ENCODE assay signal across 20 mouse cellular contexts in the genomic region with DNA sequence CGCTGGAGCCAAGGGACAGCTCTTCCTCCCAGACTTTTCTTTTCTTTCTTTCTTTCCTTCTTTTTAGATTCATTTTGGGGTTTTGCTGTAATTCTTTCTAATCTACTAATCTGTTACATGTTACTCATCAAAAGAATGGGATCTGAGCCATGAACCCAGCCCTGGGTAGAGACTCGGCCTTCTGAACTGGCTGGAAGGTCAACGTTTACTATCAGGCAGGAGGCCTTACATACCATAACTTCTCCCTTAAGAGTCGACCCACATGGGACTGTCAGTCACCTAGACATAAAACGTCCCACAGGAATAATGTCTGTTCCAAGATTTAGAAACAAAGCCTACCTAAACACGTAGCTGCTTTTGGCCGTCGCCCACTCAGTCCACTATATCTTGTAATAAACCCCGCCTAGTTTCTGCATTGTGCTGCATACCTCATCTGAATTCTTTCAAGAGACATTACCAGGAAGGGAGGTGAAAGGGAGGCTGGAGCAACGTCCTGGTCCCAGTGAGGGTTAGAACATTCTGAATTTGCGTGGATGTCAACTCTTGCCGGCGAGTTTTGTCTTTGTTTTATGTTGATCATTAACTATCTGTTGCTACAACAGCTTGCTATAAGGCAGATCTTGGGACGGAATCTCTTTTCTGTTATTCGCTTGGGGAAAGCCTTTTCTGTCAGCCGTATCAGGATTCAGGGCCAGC.
A peak's percentile ranks its signal among the peaks of the same experiment; 100 is the strongest.
DNase-seq lines count a peak whose midpoint lies in the region; ATAC-seq and TF ChIP-seq lines count a peak whose summit lies in the region.
"Had no signal": no experiment of that assay in that cellular context is flagged by ENCODE, and none has a peak within 500 bp of the region (broad histone marks: within the 10 kb centered on the region; RNA-seq: fewer than 3 reads in every experiment).

No protein-coding gene starts in this region.

- H3K9me3 ChIP-seq in kidney, embryonic 16.5 days (ENCODE audit: low read length), result no peaks in the 10 kb centered on the region
- H3K9me3 ChIP-seq in liver, embryonic 13.5 days (replicated peaks), result no peaks in the 10 kb centered on the region
- H3K9me3 ChIP-seq in stomach, postnatal 0 days (ENCODE audit: control insufficient read depth, low read length), result no peaks in the 10 kb centered on the region
- no peaks in the 10 kb centered on the region for H3K9me3 ChIP-seq in forebrain, embryonic 11.5 days (ENCODE audit: control insufficient read depth, low read length)
- no peaks in the 10 kb centered on the region for H3K9me3 ChIP-seq in hindbrain, embryonic 12.5 days (replicated peaks)
- H3K9me3 ChIP-seq: forebrain, embryonic 13.5 days; G1E; hindbrain, embryonic 13.5 days had no signal

- H3K27me3 ChIP-seq in kidney, embryonic 16.5 days (ENCODE audit: insufficient read depth, low read length), result no peaks in the 10 kb centered on the region
- H3K27me3 ChIP-seq in liver, embryonic 13.5 days, result no peaks in the 10 kb centered on the region
- no peaks in the 10 kb centered on the region for H3K27me3 ChIP-seq in stomach, postnatal 0 days (ENCODE audit: control insufficient read depth, insufficient read depth, low read length)
- H3K27me3 ChIP-seq in forebrain, embryonic 11.5 days (ENCODE audit: control insufficient read depth, insufficient read depth, low read length), result no peaks in the 10 kb centered on the region
- no peaks in the 10 kb centered on the region for H3K27me3 ChIP-seq in hindbrain, embryonic 12.5 days
- H3K27me3 ChIP-seq: forebrain, embryonic 13.5 days; hindbrain, embryonic 13.5 days had no signal

- ATAC-seq in kidney, embryonic 16.5 days (ENCODE audit: low FRiP score, low TSS enrichment), result peak; percentile 70
- ATAC-seq in liver, embryonic 13.5 days (ENCODE audit: low read depth), result peak; percentile 45
- 0 out of 2 replicates have a peak, but pooled peaks have one; percentile 26 for ATAC-seq in stomach, postnatal 0 days (ENCODE audit: low FRiP score, low TSS enrichment)
- ATAC-seq in forebrain, embryonic 11.5 days (replicated peaks; ENCODE audit: low FRiP score), result no peak
- ATAC-seq in hindbrain, embryonic 12.5 days (ENCODE audit: low FRiP score), result no peak
- ATAC-seq: CD4-positive, CD25-positive, alpha-beta regulatory T cell, adult 4 months; forebrain, embryonic 13.5 days had no signal

- peaks cover 3% of the 10 kb centered on the region; the same call in 1 of the 2 replicates for H3K4me1 ChIP-seq in kidney, embryonic 16.5 days (ENCODE audit: insufficient read depth, low read length)
- 0 out of 2 replicates have a peak, but pooled peaks cover 2% of the 10 kb centered on the region for H3K4me1 ChIP-seq in liver, embryonic 13.5 days (replicated peaks)
- H3K4me1 ChIP-seq in stomach, postnatal 0 days (replicated peaks; ENCODE audit: control insufficient read depth, insufficient read depth), result no peaks in the 10 kb centered on the region
- H3K4me1 ChIP-seq in forebrain, embryonic 11.5 days (replicated peaks; ENCODE audit: control insufficient read depth, insufficient read depth, low read length), result no peaks in the 10 kb centered on the region
- H3K4me1 ChIP-seq in hindbrain, embryonic 12.5 days, result no peaks in the 10 kb centered on the region
- H3K4me1 ChIP-seq: forebrain, embryonic 13.5 days; hindbrain, embryonic 13.5 days had no signal

- H3K4me2 ChIP-seq in kidney, embryonic 16.5 days (replicated peaks; ENCODE audit: low read depth, low read length), result no peak overlapping the region
- no peak overlapping the region for H3K4me2 ChIP-seq in liver, embryonic 13.5 days
- no peak overlapping the region for H3K4me2 ChIP-seq in stomach, postnatal 0 days (replicated peaks; ENCODE audit: low read depth)
- no peak overlapping the region for H3K4me2 ChIP-seq in forebrain, embryonic 11.5 days (ENCODE audit: low read depth, low read length, severe bottlenecking)
- H3K4me2 ChIP-seq in hindbrain, embryonic 12.5 days (replicated peaks), result no peak overlapping the region
- H3K4me2 ChIP-seq: forebrain, embryonic 13.5 days; hindbrain, embryonic 13.5 days had no signal

- no peak overlapping the region for H3K27ac ChIP-seq in kidney, embryonic 16.5 days (ENCODE audit: low read length)
- H3K27ac ChIP-seq in liver, embryonic 13.5 days, result no peak overlapping the region; the same call in 1 of the 2 replicates
- H3K27ac ChIP-seq in stomach, postnatal 0 days (replicated peaks), result no peak overlapping the region
- no peak overlapping the region for H3K27ac ChIP-seq in forebrain, embryonic 11.5 days (ENCODE audit: low read depth, low read length)
- no peak overlapping the region for H3K27ac ChIP-seq in hindbrain, embryonic 12.5 days
- H3K27ac ChIP-seq: forebrain, embryonic 13.5 days; hindbrain, embryonic 13.5 days had no signal

- no peak for TF ChIP-seq EP300 in stomach, postnatal 0 days (optimal IDR thresholded peaks at IDR 0.05)

- TF ChIP-seq CTCF in stomach, postnatal 0 days (IDR thresholded peaks at IDR 0.05; ENCODE audit: low read depth), result no peak

- peak; percentile 33 for DNase-seq in adrenal gland, adult 2 months
- no peak for DNase-seq in adrenal gland, postnatal 4 days (ENCODE audit: low spot score in 2 of 2)
- no peak for DNase-seq in kidney, postnatal 36 days
- DNase-seq in liver, embryonic 13.5 days, result no peak
- no peak for DNase-seq in stomach, postnatal 0 days (ENCODE audit: low spot score)
- DNase-seq in forebrain, embryonic 11.5 days (ENCODE audit: low spot score), result no peak
- DNase-seq: cerebellum, postnatal 14 days; embryo, embryonic 11 days; gastrocnemius, postnatal 25 days; kidney, adult 8-10 months; layer of hippocampus, adult 9-11 months; right cerebral cortex, adult 18-20 months; spleen, adult 18-20 months; thymus, postnatal 14 days had no signal

- 60% methylated on average over 16 of the region's 16 CpGs for WGBS in kidney, embryonic 16.5 days
- WGBS in liver, embryonic 13.5 days (ENCODE audit: insufficient replicate concordance), result 66% methylated on average over 16 of the region's 16 CpGs
- WGBS in stomach, postnatal 0 days, result 42% methylated on average over 16 of the region's 16 CpGs
- 88% methylated on average over 16 of the region's 16 CpGs for WGBS in forebrain, embryonic 11.5 days
- WGBS in hindbrain, embryonic 12.5 days, result 75% methylated on average over 16 of the region's 16 CpGs

- H3K36me3 ChIP-seq in kidney, embryonic 16.5 days (ENCODE audit: insufficient read depth, low read length), result no peaks in the 10 kb centered on the region
- H3K36me3 ChIP-seq in liver, embryonic 13.5 days, result no peaks in the 10 kb centered on the region
- no peaks in the 10 kb centered on the region for H3K36me3 ChIP-seq in stomach, postnatal 0 days (ENCODE audit: control insufficient read depth, insufficient read depth, low read length)
- H3K36me3 ChIP-seq in forebrain, embryonic 11.5 days (ENCODE audit: control insufficient read depth, insufficient read depth, low read length), result no peaks in the 10 kb centered on the region
- no peaks in the 10 kb centered on the region for H3K36me3 ChIP-seq in hindbrain, embryonic 12.5 days
- H3K36me3 ChIP-seq: G1E; hindbrain, embryonic 13.5 days had no signal

- no peak overlapping the region for H3K9ac ChIP-seq in kidney, embryonic 16.5 days (replicated peaks; ENCODE audit: low read length)
- no peak overlapping the region for H3K9ac ChIP-seq in liver, embryonic 13.5 days
- H3K9ac ChIP-seq in stomach, postnatal 0 days (ENCODE audit: low read length), result no peak overlapping the region
- no peak overlapping the region for H3K9ac ChIP-seq in forebrain, embryonic 11.5 days (ENCODE audit: low read length)
- no peak overlapping the region for H3K9ac ChIP-seq in hindbrain, embryonic 12.5 days
- H3K9ac ChIP-seq: forebrain, embryonic 13.5 days; hindbrain, embryonic 13.5 days had no signal

- H3K4me3 ChIP-seq in kidney, embryonic 16.5 days (ENCODE audit: low read length), result no peak overlapping the region
- no peak overlapping the region for H3K4me3 ChIP-seq in liver, embryonic 13.5 days (replicated peaks)
- no peak overlapping the region for H3K4me3 ChIP-seq in stomach, postnatal 0 days (ENCODE audit: low read depth, low read length)
- H3K4me3 ChIP-seq in forebrain, embryonic 11.5 days (ENCODE audit: low read depth, low read length), result no peak overlapping the region
- H3K4me3 ChIP-seq in hindbrain, embryonic 12.5 days, result no peak overlapping the region
- H3K4me3 ChIP-seq: forebrain, embryonic 13.5 days; hindbrain, embryonic 13.5 days had no signal

Comparison
In these comparisons a context has a peak if more than half of its experiments do, and no peak if none do; other contexts are left out.
1. ATAC-seq: peak in kidney, embryonic 16.5 days (single experiment), liver, embryonic 13.5 days (single experiment) and stomach, postnatal 0 days (single experiment); none in forebrain, embryonic 11.5 days (single experiment) and hindbrain, embryonic 12.5 days (single experiment).